Mouse (Mus musculus) induced T-regulatory cell, adult 2 months (primary cell): ENCODE results near the gene Polr1b.

Experiments
- DNase-seq: peaks from one replicate; pipeline ENCODE4 v3.0.0-alpha.2; 2012; ENCODE audit warnings: low read depth

The Polr1b gene

GRCm38 (mm10) chr2:129100784-129101310, at the start of gene Polr1b:
Gene Polr1b, plus strand, starts transcription at chr2:129100995.
- DNase-seq, result peak; percentile 93

GRCm38 (mm10) chr2:129052451-129052983, 48.3 kb upstream of the Polr1b start:
- no peak for DNase-seq

DNA sequence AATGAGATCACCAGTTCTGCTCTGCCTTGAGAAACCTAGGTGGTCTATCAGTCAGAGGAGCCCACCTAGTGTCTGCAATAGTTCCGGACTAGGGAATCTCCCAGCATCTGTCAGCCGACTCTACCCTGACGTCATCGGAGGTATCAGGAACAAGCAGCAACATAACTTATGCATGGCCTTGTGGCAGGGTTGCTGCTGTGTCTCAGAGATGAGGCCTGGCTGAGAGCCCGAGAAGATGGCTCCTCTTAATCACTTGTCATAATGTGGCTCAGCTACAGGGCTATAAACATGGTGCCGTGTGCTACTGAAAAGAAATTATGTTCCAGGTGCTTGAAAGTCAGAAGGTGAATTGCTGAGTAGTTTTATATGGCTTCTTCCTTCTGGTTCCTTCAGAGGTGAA, 45.1 kb upstream of the Polr1b start:
- no peak for DNase-seq

DNA sequence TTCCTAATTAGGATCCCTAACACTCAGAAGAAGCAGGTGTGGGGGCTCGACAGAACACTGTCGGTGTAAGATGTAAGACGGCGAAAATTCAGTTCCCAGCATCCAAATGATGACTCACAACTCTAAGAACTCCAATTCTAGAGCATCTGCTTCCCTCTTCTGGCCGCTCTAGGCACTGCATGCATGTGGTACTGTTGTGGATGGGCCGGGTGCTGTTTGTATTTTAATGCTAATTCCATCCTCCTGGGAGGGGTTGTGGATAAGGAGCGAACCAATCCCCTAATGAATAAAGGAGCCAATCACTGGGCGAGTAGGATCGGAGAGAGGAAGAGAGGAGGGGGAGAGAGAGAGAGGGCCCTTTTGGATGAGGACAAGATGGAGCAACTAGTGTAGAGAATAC, 44.2 kb upstream of the Polr1b start:
- DNase-seq, result peak; percentile 63

DNA sequence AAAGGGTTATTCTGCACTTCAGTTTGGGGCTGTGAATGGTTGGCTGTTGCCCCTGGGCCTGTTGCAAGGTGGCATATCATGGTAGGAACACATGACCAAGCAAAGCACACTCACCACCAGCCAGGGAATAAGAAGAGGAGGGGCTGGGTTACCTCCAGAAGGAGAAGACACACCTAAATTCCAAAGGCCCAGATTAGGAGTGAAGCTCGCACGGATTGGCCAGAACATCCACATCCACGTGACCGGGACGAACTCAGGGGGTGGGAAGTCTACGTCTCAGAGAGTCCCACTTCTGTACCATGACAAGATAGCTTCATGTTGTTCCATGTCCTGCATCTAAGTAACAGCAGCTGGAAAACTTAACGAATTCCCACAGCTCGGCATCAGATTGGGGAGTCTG, 43.5 kb upstream of the Polr1b start:
- no peak for DNase-seq

GRCm38 (mm10) chr2:129057920-129058361, 42.9 kb upstream of the Polr1b start:
- no peak for DNase-seq

GRCm38 (mm10) chr2:129061456-129062059, 39.2 kb upstream of the Polr1b start:
- DNase-seq, result no peak

DNA sequence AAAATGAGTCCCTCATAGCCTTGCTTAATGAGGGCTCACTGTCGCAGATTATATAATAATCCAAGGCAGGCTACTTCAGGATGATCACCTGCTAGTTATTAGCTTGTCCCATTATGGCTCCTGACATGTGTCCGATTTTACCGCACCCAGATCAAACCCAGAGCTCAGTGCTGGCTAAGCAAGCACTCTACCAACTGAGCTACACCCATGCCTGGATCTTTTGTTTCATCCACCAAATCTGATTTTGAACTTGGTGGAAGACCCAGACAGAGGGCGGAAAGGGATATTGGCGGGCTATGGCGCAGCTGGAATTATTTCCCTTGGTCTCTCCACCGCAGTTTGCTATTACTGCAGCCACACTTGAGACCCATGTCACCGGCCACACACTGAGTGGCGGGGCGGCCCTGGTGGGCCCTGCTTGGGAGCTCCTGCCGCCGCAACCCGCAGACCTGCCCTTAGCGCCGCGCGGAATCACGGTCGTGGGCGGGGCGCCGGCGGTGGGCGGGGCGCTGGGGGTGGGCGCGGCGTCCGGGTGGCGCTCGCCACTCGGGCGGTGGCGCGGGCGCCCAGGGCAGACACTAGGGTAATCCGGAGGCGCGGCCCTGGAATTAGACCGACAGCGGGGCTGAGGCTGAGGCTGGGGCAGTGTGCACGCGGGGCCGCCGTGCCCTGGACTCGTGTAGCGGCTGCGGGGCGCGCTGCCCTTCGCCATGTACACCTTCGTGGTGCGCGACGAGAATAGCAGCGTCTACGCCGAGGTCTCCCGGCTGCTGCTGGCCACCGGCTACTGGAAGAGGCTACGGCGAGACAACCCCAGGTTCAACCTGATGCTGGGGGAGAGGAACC, 35.1 kb upstream of the Polr1b start, which contains the start of gene Ttl:
TSS of gene Ttl (plus strand) at position 506 of the 846 bp plus-strand sequence.
- peak; percentile 87 for DNase-seq

DNA sequence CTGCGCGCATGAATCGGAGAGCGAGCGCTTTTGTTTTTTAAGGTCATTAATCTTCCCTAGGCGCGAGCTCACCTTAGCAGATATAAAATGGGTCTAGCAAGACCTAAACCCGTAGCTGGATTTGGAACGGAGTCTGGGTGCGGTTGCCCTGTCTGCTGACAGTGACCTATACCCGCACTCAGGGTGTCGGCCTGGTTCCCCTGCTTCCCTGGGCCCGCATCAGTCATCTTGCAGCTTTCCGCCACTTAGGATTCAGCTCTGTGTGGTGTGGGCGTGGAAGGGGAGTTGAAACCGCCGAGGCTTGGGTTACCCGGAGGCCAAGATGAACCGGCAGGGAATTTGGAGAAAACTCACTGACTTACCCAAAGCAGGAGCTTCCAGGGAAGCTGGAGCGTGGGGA, 34.5 kb upstream of the Polr1b start:
- DNase-seq, result peak; percentile 68

GRCm38 (mm10) chr2:129070296-129070695, 30.5 kb upstream of the Polr1b start:
- DNase-seq, result no peak

GRCm38 (mm10) chr2:129078313-129078712, 22.5 kb upstream of the Polr1b start:
- peak; percentile 66 for DNase-seq

DNA sequence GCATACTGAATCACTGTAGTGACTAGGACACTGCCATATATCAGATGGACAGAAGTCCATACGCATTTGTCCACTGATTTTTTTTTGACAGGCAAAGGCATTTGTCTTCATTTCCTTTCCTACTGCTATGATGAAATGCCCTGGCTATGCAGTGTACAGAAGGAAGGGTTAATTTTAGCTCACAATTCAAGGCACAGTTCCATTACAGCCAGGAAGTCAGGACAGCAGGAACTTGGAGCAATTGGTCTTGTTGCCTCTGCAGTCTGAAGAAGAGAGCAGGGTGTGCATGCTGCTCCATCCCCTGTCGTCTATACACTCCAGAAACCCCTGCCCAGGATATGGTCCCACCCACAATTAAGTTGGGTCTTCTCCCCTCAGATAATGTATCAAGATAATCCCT, 21.6 kb upstream of the Polr1b start:
- no peak for DNase-seq

DNA sequence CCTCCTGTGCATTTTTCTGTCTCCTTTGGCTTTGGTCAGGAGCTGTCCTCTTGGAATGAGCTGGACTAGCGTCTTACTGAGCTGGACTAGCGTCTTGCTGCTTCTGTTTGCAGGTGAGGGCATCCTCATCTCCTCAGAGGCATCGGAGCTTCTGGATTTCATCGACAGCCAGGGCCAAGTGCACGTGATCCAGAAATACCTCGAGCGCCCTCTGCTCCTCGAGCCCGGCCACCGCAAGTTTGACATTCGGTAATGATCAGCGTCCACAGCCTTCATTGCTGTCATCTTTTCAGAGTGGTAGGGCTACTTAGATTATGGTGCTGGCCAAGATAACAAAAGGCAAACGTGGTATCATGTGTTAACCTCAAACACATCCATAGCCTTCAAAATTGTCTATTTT, 19.7 kb upstream of the Polr1b start:
- no peak for DNase-seq

GRCm38 (mm10) chr2:129083514-129083913, 17.3 kb upstream of the Polr1b start:
- no peak for DNase-seq

DNA sequence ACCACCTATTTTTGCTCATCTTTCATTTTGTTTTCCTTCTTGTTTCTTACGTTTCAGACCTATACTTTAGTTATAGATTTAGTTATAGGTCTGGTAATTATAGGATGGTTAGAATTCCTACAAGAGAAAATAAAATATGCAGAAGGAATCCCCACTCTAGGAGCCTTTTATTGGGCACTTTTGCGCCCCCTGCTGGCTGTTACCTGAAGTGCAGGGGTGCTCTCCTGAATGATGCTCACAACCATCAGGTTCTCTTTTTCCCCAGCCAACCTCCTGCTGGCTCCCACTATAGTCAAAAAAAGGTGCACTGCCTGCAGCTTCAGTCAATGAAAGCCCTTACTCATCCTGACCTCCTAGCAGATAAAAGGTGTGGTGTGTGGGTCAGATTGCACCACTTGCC, 15.8 kb upstream of the Polr1b start:
- peak; percentile 69 for DNase-seq

GRCm38 (mm10) chr2:129087520-129087919, 13.3 kb upstream of the Polr1b start:
- no peak for DNase-seq

GRCm38 (mm10) chr2:129090370-129090769, 10.4 kb upstream of the Polr1b start:
- no peak for DNase-seq

GRCm38 (mm10) chr2:129092810-129093209, 8.0 kb upstream of the Polr1b start:
- DNase-seq, result no peak

DNA sequence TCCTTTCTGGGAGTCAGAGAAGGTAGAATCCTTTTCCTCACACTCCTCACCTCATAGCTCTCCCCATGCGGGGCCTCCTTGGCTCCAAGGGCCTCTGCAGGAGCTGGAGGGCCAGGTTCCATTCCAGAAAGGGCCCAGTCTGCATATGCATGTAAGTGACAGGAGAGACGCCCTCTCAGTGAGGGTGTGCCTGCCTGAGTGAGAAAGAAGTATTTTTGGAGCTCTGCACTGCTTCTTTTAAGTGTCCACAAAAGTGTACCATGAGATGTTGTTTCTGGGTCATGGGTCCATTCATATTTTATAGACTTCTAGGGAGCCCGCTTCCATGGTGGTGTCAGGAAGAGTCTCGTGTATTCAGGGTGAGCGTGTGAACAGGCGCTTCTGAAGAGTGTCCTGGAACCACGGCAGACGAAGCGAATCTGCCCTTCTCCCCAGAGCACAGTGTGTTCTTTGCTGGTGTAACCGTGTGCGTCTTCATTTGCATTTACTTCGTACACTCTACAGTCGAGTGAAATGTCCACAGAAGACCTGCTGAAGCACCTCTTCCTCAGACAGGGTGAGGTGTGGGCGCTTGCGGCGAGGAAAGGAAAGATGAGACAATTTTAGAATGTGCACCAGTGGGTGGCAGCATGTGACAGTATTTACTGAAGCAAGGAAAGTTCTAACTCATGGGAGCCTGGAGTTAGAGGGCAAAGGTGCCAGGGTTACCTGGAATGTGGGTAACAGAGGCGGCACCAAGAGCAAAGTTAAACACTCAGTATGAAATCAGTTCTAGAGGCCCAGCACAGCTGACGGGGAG, 6.7 kb upstream of the Polr1b start:
- DNase-seq, result no peak

GRCm38 (mm10) chr2:129112924-129113323, 12.1 kb downstream of the Polr1b start:
- DNase-seq, result no peak

DNA sequence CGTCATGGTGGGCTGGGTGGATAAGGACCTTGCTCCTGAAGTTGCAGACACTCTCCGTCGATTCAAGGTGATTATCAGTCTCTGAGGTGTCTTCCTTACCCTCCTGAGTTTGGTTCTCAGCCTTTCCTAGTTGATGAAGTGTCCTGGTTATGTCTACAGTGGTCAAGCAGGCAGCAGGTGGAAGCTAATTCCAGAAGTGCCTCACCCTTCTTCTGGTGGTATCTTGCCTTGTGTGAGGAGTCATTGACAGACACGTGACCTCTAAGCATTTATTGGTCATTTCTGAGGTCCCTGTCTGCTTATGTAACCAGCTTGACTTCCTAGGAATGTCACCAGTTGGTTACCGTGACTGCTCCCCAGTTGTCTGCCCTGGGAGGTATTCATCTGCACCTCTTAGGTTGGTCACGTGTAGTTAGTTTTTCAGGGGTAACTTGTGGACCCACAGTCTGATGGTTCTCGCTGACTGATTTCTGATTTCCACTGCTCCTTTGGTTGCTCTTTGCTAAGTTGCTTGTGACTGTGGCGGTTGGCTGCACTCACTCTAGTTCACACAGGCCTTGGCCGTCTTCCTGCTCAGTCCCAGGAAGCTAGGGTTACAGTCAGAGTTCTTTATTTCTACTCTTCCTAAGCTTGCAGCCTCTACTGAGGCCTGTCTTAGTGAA, 15.0 kb downstream of the Polr1b start:
- DNase-seq, result no peak

DNA sequence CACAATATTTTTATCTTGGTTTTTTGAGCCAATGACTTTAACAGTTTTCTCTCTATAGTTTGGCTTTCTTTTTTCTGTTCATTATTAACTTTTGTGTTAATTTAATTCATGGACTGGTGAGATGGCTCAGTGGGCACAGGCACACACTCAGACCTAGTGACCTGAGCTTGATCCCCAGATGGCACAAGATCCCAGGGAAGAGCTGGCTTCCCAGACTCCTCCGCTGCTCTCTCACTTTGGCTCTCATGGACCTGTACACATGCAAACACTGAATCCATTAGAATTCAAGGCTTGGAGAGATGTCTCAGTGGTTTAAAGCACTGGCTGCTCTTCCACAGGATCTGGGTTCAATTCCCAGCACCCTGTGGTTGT, 15.6 kb downstream of the Polr1b start:
- no peak for DNase-seq
